Mouse (Mus musculus) brown adipose tissue, adult 24 weeks (tissue): ENCODE data around the gene Txn1. TPM values are rescaled to one million over a fixed set of nuclear protein-coding genes. Genes with fewer than 3 reads are reported as not detected.

Experiments
- H3K27ac ChIP-seq: fragments of 200-500 bp; replicated peaks from 2 replicates; pipeline ENCODE4 v1.5.1; 2012; ENCODE audit warnings: low read depth, mild to moderate bottlenecking, low read length
- H3K4me1 ChIP-seq: fragments of 200-500 bp; 2 replicates; pipeline ENCODE4 v1.6.1; 2012; ENCODE audit warnings: low read length, mixed read lengths; ENCODE audit not compliant: control insufficient read depth, insufficient read depth, insufficient read length
- H3K4me3 ChIP-seq: fragments of 200-500 bp; 2 replicates; pipeline ENCODE4 v1.5.1; 2012; ENCODE audit warnings: low read depth, mild to moderate bottlenecking, low read length, moderate library complexity; ENCODE audit not compliant: insufficient read depth
- polyA plus RNA-seq: library from polyadenylated mRNA; stranded (reverse); fragments of >200 nt; gene quantifications from 2 replicates; pipeline ENCODE4 v1.2.4, GENCODE M21; 2012; ENCODE audit not compliant: missing spikeins, insufficient read depth, insufficient read length

The Txn1 gene
- polyA plus RNA-seq, 1 experiment: 213 TPM

GRCm38 (mm10) chr4:57919494-57920423 is 36.5 kb downstream of the Txn1 start:
- Histone ChIP-seq H3K4me1 (no peaks in the 10 kb centered on the region), H3K27ac (no peak overlapping the region), H3K4me3 (no peak overlapping the region)

GRCm38 (mm10) chr4:57916711-57917110 is 39.5 kb downstream of the Txn1 start:
- Histone ChIP-seq H3K27ac (no peak overlapping the region), H3K4me3 (no peak overlapping the region)

GRCm38 (mm10) chr4:57916201-57916661 is 40.0 kb downstream of the Txn1 start, which contains the start of gene D630039A03Rik:
D630039A03Rik (minus strand) TSS chr4:57916297.
- no peak within 1 kb of the TSS for H3K27ac ChIP-seq
- H3K4me3 ChIP-seq: peak within 1 kb of the TSS; percentile 9; the same call in 1 of the 2 replicates
- no peaks in the 10 kb centered on the region for H3K4me1 ChIP-seq

More at GRCm38 (mm10) chr4:57916711-57917110, 39.5 kb downstream of the Txn1 start:
- no peaks in the 10 kb centered on the region for H3K4me1 ChIP-seq

GRCm38 (mm10) chr4:57915216-57915965 is 40.8 kb downstream of the Txn1 start:
- H3K4me1 ChIP-seq: no peaks in the 10 kb centered on the region
- H3K27ac ChIP-seq: no peak overlapping the region
- peak overlapping the region; percentile 9; the same call in 1 of the 2 replicates for H3K4me3 ChIP-seq

- Histone ChIP-seq H3K4me3 (no peak overlapping the region), H3K4me1 (no peaks in the 10 kb centered on the region), H3K27ac (no peak overlapping the region)
Observed at GRCm38 (mm10) chr4:57914193-57915190, 41.7 kb downstream of the Txn1 start.

- H3K4me1 ChIP-seq: no peaks in the 10 kb centered on the region
- H3K27ac ChIP-seq: no peak overlapping the region
- no peak overlapping the region for H3K4me3 ChIP-seq
Observed at GRCm38 (mm10) chr4:57913021-57913420, 43.2 kb downstream of the Txn1 start.

- H3K27ac ChIP-seq: no peak overlapping the region
- no peaks in the 10 kb centered on the region for H3K4me1 ChIP-seq
- no peak overlapping the region for H3K4me3 ChIP-seq
Observed at GRCm38 (mm10) chr4:57908860-57909259, 47.4 kb downstream of the Txn1 start.

GRCm38 (mm10) chr4:57906708-57907107 is 49.5 kb downstream of the Txn1 start:
- H3K4me1 ChIP-seq: no peaks in the 10 kb centered on the region
- H3K4me3 ChIP-seq: no peak overlapping the region
- no peak overlapping the region for H3K27ac ChIP-seq

GRCm38 (mm10) chr4:57904638-57905037 is 51.6 kb downstream of the Txn1 start:
- no peak overlapping the region for H3K4me3 ChIP-seq
- no peak overlapping the region for H3K27ac ChIP-seq
- H3K4me1 ChIP-seq: no peaks in the 10 kb centered on the region

- H3K4me1 ChIP-seq: no peaks in the 10 kb centered on the region
- no peak overlapping the region for H3K27ac ChIP-seq
- no peak overlapping the region for H3K4me3 ChIP-seq
Observed at GRCm38 (mm10) chr4:57904211-57904610, 52.0 kb downstream of the Txn1 start.

- no peak overlapping the region for H3K27ac ChIP-seq
- H3K4me3 ChIP-seq: no peak overlapping the region
- no peaks in the 10 kb centered on the region for H3K4me1 ChIP-seq
Observed at GRCm38 (mm10) chr4:57902619-57903018, 53.6 kb downstream of the Txn1 start.

GRCm38 (mm10) chr4:57901210-57901609 is 55.0 kb downstream of the Txn1 start:
- H3K27ac ChIP-seq: no peak overlapping the region
- H3K4me1 ChIP-seq: peaks cover 2% of the 10 kb centered on the region; the same call in 1 of the 2 replicates
- no peak overlapping the region for H3K4me3 ChIP-seq

- Histone ChIP-seq H3K4me3 (no peak overlapping the region), H3K4me1 (peaks cover 8% of the 10 kb centered on the region; the same call in 1 of the 2 replicates), H3K27ac (no peak overlapping the region)
Observed at GRCm38 (mm10) chr4:57896631-57897030, 59.6 kb downstream of the Txn1 start.

GRCm38 (mm10) chr4:57895902-57896301 is 60.3 kb downstream of the Txn1 start:
- Histone ChIP-seq H3K4me3 (no peak overlapping the region), H3K27ac (no peak overlapping the region), H3K4me1 (peaks cover 8% of the 10 kb centered on the region; the same call in 1 of the 2 replicates)
